Mouse (Mus musculus) embryonic fibroblast, embryonic 13.5 days (primary cell): Measurements from ENCODE around the gene Snorc.

ENCODE experiments used
- CTCF ChIP-seq: IDR thresholded peaks from 2 replicates; pipeline ENCODE4 v1.5.1; 2011; ENCODE audit warnings: mild to moderate bottlenecking, control low read depth, low read length, moderate library complexity, borderline replicate concordance; ENCODE audit not compliant: insufficient read depth
- POLR2A ChIP-seq: IDR thresholded peaks from 2 replicates; pipeline ENCODE4 v1.6.1; 2011; ENCODE audit warnings: low read depth, mild to moderate bottlenecking, control low read depth, low read length, moderate library complexity

DNA sequence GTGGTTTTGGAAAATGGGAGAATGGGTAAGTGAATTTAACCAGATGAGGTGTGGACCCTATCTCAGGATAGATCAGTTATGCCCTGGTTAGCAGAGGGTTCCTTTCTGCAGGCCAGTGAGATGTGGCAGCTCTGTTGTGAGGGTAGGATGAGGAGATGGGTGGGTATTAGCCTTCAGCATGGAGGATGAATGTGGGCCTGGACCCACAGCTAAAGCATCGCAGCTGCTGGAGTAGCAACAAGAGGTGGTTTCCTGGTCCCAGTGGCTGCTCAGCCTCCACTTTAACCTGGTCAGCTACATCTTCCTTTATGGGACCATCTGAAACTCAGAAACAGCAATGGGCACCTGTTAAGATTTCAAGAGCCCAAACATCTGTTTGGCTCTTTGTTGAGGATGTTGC lies 13.6 kb upstream of the Snorc start:
- TF ChIP-seq CTCF (no peak), POLR2A (no peak)
